Mouse (Mus musculus) adrenal gland, adult 18-20 months (tissue): ENCODE measurements around the gene Atp2b1. TPM values are rescaled to one million over a fixed set of nuclear protein-coding genes. Genes with fewer than 3 reads are reported as not detected.
"Not testable (repeated sequence)": the region's sequence is repeated elsewhere in the genome, so short reads cannot be mapped to it uniquely, and the experiment has no call there.

Experiments
- DNase-seq, 2 experiments: peaks; one replicate each; pipeline ENCODE4 v3.0.0; 2021 to 2022; ENCODE audit warnings: low spot score in 2 of 2
- total RNA-seq, 2 experiments: library from RNA; stranded (reverse); gene quantifications; 1 replicate in 1 of 2; 2 replicates in 1 of 2; pipeline ENCODE4 v1.2.3; 2021

Atp2b1 gene
- total RNA-seq, 2 experiments from 2014 or later: 45.8 to 51.5 TPM

- no peak for DNase-seq
These were observed 45.2 kb downstream of the Atp2b1 start for GRCm38 (mm10) chr10:98959385-98959784.

DNA sequence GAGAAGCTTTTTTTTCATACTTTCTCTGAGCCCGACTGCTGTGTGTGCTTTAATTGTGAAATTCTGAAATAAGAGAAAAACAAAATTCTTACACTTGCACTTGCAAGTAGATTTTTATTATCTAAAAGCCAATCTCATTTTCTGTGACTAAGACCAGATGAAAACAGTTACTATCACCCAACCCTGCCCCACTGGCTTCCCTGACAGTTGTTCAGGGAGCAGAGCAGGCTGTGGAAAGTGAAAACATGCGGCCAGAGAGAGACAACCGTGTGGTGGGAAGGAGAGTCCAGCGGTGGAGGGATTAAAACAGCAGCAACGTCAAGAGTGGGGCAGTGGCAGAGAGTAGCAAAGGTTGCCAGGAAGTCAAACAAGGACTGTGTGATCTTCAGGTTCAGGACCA, 46.7 kb downstream of the Atp2b1 start:
- no peak for DNase-seq

- DNase-seq: no peak
These were observed 47.9 kb downstream of the Atp2b1 start for GRCm38 (mm10) chr10:98962092-98962491.

DNA sequence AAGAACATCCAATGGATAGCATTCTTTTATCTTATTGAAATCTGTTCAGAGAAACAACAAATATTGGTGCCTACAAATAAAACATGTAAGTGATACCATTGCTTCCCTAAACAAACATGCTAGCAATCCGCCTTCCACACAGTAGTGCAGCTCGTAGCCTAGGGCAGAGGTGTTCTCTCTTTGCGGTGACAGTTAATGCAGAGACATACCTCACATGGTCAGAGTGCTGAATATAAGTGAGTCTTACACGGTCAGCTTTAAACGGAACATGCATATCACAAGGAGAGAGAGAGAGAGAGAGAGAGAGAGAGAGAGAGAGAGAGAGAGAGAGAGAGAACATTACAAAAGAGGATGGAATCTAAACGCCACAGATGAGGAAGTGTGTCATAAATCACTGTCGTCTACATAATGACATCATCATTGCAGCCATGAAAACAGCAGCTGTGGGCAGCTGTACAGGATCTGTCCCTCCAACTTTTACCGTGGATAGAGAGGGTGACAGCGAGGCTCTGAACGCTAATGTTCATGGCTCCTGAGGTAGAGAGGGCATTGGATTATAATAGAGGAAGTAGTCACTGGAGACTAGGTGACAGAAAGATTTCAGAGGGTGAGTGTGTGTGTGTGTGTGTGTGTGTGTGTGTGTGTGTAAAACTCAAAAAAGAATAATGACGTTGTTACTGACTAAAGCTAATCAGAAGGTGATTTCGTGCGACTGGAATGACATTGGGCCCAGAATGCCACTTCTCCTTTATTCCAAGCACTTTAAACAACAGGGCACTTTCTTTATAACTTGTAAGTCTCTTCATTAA, 52.4 kb downstream of the Atp2b1 start:
- no peak for DNase-seq

GRCm38 (mm10) chr10:98967240-98967891, 53.2 kb downstream of the Atp2b1 start:
- no peak for DNase-seq

DNA sequence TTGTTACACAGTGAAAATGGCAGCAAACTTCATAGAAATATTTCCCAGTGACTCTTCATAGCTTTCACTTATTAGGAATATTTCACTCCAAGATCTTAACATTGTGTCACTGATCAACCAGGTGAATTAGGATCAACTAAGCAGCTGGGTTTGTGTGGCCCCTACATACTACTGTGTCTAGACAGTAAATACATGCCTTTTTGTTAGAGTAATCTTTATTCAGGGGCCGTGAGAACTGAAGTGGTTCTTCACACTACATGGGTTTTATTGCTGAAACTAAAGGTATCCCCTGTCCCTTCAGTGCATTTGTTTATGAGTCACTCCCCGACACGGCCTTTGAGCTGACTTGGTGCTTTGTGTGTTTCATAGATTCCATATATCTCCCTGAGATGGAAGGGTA, 56.7 kb downstream of the Atp2b1 start:
- no peak for DNase-seq

DNA sequence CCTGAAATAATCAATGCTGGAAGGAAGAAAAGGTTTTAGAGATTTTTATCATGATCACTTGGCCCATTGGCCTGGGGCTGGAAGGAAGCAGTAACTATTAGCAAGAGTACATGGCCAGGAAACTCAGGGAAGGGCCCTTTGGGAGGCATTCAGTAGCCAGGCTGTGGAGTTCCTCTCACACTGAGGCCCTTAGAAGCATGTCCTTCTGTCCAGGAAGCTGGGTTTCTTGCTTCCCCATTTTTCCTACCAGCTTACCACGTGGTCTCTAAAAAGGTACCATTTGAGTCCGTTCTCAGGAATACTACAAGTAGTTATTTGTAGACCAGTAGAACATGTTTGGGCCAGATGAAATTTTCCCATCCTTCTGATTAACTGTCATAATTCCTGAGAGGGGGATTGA, 58.2 kb downstream of the Atp2b1 start:
- DNase-seq: no peak

- DNase-seq: no peak
These were observed 58.9 kb downstream of the Atp2b1 start for GRCm38 (mm10) chr10:98972912-98973605.

DNA sequence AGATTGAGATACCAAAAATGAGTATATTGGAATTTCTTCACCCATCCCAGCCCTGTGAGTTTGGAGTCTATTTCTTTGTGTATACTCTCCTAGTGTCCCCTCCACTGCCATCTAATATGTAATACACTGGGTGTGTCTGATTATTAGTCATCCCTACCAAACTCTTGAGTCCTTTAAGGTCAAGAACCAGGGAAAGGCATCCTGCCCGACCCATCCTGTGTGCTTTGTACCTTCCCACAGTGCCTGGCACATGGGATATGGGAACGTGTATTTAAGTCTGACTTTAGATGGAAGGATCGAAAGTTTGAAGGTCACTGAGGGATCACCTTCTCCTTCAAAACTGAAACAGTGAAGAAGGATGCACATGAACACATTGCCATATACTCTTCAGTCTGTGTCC, 60.4 kb downstream of the Atp2b1 start:
- DNase-seq: no peak

- DNase-seq: no peak
These were observed 61.4 kb downstream of the Atp2b1 start for GRCm38 (mm10) chr10:98975611-98976010.

- no peak for DNase-seq
These were observed 62.8 kb downstream of the Atp2b1 start for GRCm38 (mm10) chr10:98976877-98977494.

DNA sequence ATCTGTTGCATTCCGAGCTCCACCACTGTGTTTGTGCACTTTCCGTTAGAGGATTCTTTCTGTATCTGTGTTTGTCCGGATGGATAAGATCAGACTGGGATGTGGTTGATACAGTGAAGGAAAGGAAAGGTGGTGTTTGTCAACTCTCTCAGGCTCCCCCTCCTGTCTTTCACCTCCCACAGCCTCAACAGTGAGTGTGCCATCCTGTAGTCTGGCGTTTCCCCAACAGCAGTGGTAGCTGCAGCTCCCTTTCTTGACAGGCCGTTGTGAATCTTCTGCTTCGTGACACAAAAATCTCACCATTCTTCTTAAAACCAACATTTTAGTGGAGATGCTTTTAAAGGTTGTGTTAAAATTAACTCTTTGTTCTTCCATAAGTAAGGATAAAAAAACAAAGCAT, 64.6 kb downstream of the Atp2b1 start:
- DNase-seq: no peak

DNA sequence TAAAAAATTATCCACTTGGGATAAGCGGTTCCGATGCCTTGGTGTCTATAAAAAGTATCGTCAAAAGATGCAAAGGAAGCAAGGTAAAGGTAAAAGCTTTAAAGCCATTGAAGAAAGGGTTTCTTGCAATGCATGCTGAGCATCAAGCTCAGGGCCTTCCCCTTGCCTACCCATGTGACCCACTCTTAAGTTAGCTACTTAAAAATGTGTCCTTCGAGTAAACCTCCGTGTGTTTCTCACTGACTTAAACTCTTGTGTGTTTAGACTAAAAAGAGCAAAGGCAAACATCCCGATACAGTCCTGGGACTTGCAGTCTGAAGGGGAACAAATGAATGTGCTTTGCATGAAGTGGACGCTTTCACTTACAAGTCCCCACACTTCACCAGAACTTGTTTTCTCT, 65.1 kb downstream of the Atp2b1 start:
- no peak for DNase-seq

GRCm38 (mm10) chr10:98979951-98980350, 65.7 kb downstream of the Atp2b1 start:
- no peak for DNase-seq

GRCm38 (mm10) chr10:98991964-98992363, 77.8 kb downstream of the Atp2b1 start:
- DNase-seq: no peak

DNA sequence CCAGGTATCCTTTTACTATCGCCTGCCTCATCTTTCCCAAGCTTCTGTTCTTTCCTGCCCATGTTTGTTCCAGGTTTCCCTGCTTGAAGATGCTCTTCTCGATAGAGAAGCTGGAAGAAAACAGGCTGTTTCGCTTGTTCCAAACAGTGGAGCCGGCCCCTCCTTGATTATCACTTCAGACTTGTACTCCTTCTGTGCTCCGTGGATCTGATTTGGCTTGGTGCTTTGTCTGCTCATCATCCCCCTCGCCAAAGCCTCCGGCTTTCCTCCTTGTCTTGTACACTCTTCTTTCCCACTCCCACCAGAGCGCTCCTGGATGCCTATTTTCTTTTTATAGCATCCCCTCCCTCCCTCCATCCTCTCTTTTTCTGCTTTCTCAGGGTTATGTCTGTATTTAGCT, 79.0 kb downstream of the Atp2b1 start:
- DNase-seq: no peak

DNA sequence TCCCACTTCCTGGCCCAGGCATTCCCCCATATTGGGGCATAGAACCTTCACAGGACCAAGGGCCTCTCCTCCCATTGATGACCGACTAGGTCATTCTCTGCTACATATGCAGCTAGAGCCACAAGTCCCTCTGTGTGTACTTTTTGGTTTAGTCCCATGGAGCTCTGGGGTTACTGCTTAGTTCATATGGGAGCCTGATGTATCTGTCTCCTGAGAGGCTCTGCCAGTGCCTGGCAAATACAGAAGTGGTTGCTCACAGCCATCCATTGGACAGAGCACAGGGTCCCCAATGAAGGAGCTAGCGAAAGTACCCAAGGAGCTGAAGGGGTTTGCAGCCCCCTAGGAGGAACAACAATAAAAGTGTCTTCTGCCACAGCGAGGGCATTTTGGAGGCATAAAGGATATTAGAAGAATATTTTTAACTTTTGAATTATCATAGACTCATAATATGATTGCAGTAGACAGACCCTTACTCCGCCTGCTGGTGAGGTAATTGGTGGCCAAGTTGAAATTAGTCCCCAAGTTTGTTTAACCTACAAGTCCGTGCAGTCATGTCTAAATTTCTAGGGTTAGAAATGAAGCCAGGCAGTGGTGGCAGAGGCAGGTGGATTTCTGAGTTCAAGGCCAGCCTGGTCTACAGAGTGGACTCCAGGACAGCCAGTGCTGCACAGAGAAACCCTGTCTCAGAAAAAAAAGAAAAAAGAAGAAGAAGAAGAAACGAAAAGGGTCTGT, 81.0 kb downstream of the Atp2b1 start:
- DNase-seq: not testable (repeated sequence)

DNA sequence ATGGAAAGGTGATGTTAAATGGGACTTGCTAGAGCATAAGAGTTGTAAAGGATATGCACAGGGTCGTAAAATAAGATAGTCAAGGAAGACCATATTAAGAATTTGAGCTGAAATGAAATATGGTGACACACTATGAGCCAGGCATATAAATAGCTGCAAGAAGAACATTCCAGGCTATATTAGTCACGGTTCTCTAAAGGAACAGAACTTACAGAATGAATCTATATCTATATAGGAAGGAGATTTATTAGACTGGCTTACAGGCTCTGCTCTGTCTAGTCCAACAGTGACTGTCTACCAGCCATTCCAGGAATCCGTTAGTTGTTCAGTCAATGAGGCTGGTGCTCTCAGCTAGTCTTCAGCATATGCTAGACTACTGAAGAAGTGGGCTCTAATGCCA, 90.7 kb downstream of the Atp2b1 start:
- DNase-seq: no peak

DNA sequence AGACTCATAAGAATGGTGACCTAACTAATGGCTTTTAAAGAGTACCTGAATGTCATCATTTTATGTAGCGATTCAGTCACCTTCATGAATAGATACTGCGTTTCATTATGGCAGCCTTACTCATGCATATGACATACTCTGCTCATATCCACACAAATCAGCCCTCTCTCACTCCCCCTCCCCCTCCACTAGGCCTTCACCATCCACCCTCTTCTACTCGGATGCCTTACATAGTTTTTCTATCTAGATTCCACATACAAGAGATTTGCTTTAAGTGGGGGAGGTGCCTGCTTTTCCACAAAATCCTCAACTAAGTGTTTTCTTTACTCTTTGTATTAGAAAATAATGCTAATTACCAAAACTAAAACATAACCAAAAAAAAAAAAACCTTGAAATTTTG, 96.9 kb downstream of the Atp2b1 start:
- DNase-seq: no peak

DNA sequence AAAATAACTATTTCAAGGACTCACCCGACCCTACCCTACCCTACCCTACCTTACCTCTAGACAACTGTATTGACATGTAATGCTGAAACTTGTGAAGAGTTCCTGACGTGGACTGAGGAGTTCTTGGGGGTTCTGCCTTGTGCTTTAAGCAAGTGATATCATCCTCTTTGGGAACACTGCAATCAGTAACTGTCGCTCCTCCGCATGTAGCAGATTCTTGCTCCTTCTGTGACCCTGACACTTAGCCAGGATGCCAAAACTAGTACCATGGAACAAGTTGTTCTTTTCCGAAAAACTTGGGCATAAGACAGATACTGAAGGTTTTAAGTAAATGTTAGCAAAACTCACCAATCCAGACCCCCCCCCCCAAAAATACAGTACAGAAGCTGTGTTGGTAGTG, 97.9 kb downstream of the Atp2b1 start:
- no peak for DNase-seq

DNA sequence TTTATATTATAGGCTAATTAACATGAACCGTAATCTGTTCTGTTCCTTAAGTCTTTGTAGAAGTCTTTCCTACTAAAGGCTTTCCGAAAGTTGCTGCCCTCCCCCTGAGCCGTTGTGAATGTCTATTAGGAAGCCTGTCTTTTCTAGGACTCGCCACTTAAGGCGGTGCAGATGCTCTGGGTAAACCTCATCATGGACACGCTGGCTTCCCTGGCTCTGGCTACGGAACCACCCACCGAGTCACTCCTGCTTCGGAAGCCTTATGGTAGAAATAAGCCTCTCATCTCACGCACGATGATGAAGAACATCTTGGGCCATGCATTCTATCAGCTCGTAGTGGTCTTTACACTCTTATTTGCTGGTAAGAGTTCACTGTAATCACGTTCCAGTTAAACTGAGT, 100.5 kb downstream of the Atp2b1 start:
- no peak for DNase-seq
